Mouse (Mus musculus): Measurements from ENCODE around the gene 4932415D10Rik.

- TF ChIP-seq CTCF (conservative IDR thresholded peaks at IDR 0.05; ENCODE audit: insufficient read depth, insufficient read length, low read depth, low read length), result no peak
- no peak for TF ChIP-seq POLR2A (IDR thresholded peaks at IDR 0.05; ENCODE audit: low read depth, low read length)
Observed at GRCm38 (mm10) chr10:82329826-82330225, 13.4 kb upstream of the 4932415D10Rik start.
